Mouse (Mus musculus): ENCODE results near the gene Apbb2. TPM values are rescaled to one million over a fixed set of nuclear protein-coding genes. Genes with fewer than 3 reads are reported as not detected.
A peak's percentile ranks its signal among the peaks of the same experiment; 100 is the strongest.

The Apbb2 gene
- polyA plus RNA-seq, 1 experiment from 2014 or later = 30.9 TPM

- Histone ChIP-seq H3K36me3 (ENCODE audit: control insufficient read depth, insufficient read depth, low read length) (no peaks in the 10 kb centered on the region), H3K4me2 (ENCODE audit: low read length) (no peak overlapping the region), H3K27me3 (ENCODE audit: control insufficient read depth, insufficient read depth, low read length) (no peaks in the 10 kb centered on the region), H3K4me1 (ENCODE audit: control insufficient read depth in 2 of 2, insufficient read depth in 2 of 2, low read length in 2 of 2) (peaks cover 31 to 46% of the 10 kb centered on the region in 2 experiments), H3K9ac (ENCODE audit: low read length) (no peak overlapping the region), H3K4me3 (ENCODE audit: control insufficient read depth in 1 of 2, insufficient read depth in 1 of 2, low read depth in 1 of 2, low read length in 2 of 2) (no peak overlapping the region), H3K27ac (replicated peaks in 1 of 2; ENCODE audit: control insufficient read depth in 1 of 2, insufficient read depth in 1 of 2, low read depth in 2 of 2, low read length in 2 of 2) (no peak overlapping the region), H3K9me3 (ENCODE audit: control insufficient read depth, low read length) (no peaks in the 10 kb centered on the region)
- WGBS = 88% methylated on average over 5 of the region's 5 CpGs
- no peak for ATAC-seq (ENCODE audit: insufficient number of reproducible peaks, insufficient read depth, low FRiP score, low read depth)
Observed at GRCm38 (mm10) chr5:66611361-66611760, 7.2 kb downstream of the Apbb2 start.

GRCm38 (mm10) chr5:66610270-66610669 lies 8.3 kb downstream of the Apbb2 start:
- H3K4me1 ChIP-seq (ENCODE audit: control insufficient read depth in 2 of 2, insufficient read depth in 2 of 2, low read length in 2 of 2) = peaks cover 31 to 47% of the 10 kb centered on the region in 2 experiments
- WGBS = 85% methylated on average over 12 of the region's 12 CpGs
- no peak overlapping the region for H3K4me3 ChIP-seq (ENCODE audit: control insufficient read depth in 1 of 2, insufficient read depth in 1 of 2, low read depth in 1 of 2, low read length in 2 of 2)
- no peaks in the 10 kb centered on the region for H3K9me3 ChIP-seq (ENCODE audit: control insufficient read depth, low read length)
- H3K36me3 ChIP-seq (ENCODE audit: control insufficient read depth, insufficient read depth, low read length) = no peaks in the 10 kb centered on the region
- no peaks in the 10 kb centered on the region for H3K27me3 ChIP-seq (ENCODE audit: control insufficient read depth, insufficient read depth, low read length)
- no peak overlapping the region for H3K4me2 ChIP-seq (ENCODE audit: low read length)
- ATAC-seq (ENCODE audit: insufficient number of reproducible peaks, insufficient read depth, low FRiP score, low read depth) = no peak
- no peak overlapping the region for H3K9ac ChIP-seq (ENCODE audit: low read length)
- H3K27ac ChIP-seq (replicated peaks in 1 of 2; ENCODE audit: control insufficient read depth in 1 of 2, insufficient read depth in 1 of 2, low read depth in 2 of 2, low read length in 2 of 2) = no peak overlapping the region

- Histone ChIP-seq H3K4me3 (ENCODE audit: control insufficient read depth in 1 of 2, insufficient read depth in 1 of 2, low read depth in 1 of 2, low read length in 2 of 2) (no peak overlapping the region), H3K36me3 (ENCODE audit: control insufficient read depth, insufficient read depth, low read length) (no peaks in the 10 kb centered on the region), H3K27me3 (ENCODE audit: control insufficient read depth, insufficient read depth, low read length) (no peaks in the 10 kb centered on the region), H3K4me2 (ENCODE audit: low read length) (peak overlapping the region; percentile 28; the same call in 1 of the 2 replicates), H3K9ac (ENCODE audit: low read length) (no peak overlapping the region), H3K4me1 (ENCODE audit: control insufficient read depth in 2 of 2, insufficient read depth in 2 of 2, low read length in 2 of 2) (peaks cover 27 to 46% of the 10 kb centered on the region in 2 experiments), H3K27ac (replicated peaks in 1 of 2; ENCODE audit: control insufficient read depth in 1 of 2, insufficient read depth in 1 of 2, low read depth in 2 of 2, low read length in 2 of 2) (peak overlapping the region; percentile 31 to 59; a peak in 3 of 4 replicates), H3K9me3 (ENCODE audit: control insufficient read depth, low read length) (no peaks in the 10 kb centered on the region)
- 16% methylated on average over 7 of the region's 7 CpGs for WGBS
- no peak for ATAC-seq (ENCODE audit: insufficient number of reproducible peaks, insufficient read depth, low FRiP score, low read depth)
Observed at GRCm38 (mm10) chr5:66609306-66609705, 9.3 kb downstream of the Apbb2 start.

- Histone ChIP-seq H3K9ac (ENCODE audit: low read length) (no peak overlapping the region), H3K4me2 (ENCODE audit: low read length) (no peak overlapping the region), H3K27ac (replicated peaks in 1 of 2; ENCODE audit: control insufficient read depth in 1 of 2, insufficient read depth in 1 of 2, low read depth in 2 of 2, low read length in 2 of 2) (no peak overlapping the region), H3K4me1 (ENCODE audit: control insufficient read depth in 2 of 2, insufficient read depth in 2 of 2, low read length in 2 of 2) (peaks cover 21 to 47% of the 10 kb centered on the region in 2 experiments), H3K9me3 (ENCODE audit: control insufficient read depth, low read length) (no peaks in the 10 kb centered on the region), H3K4me3 (ENCODE audit: control insufficient read depth in 1 of 2, insufficient read depth in 1 of 2, low read depth in 1 of 2, low read length in 2 of 2) (no peak overlapping the region), H3K27me3 (ENCODE audit: control insufficient read depth, insufficient read depth, low read length) (no peaks in the 10 kb centered on the region), H3K36me3 (ENCODE audit: control insufficient read depth, insufficient read depth, low read length) (no peaks in the 10 kb centered on the region)
- no peak for ATAC-seq (ENCODE audit: insufficient number of reproducible peaks, insufficient read depth, low FRiP score, low read depth)
- 79% methylated on average over 10 of the region's 10 CpGs for WGBS
Observed at GRCm38 (mm10) chr5:66607801-66608200, 10.8 kb downstream of the Apbb2 start.

GRCm38 (mm10) chr5:66607201-66607600 lies 11.4 kb downstream of the Apbb2 start:
- H3K9me3 ChIP-seq (ENCODE audit: control insufficient read depth, low read length) = no peaks in the 10 kb centered on the region
- no peaks in the 10 kb centered on the region for H3K27me3 ChIP-seq (ENCODE audit: control insufficient read depth, insufficient read depth, low read length)
- no peak overlapping the region for H3K27ac ChIP-seq (replicated peaks in 1 of 2; ENCODE audit: control insufficient read depth in 1 of 2, insufficient read depth in 1 of 2, low read depth in 2 of 2, low read length in 2 of 2)
- ATAC-seq (ENCODE audit: insufficient number of reproducible peaks, insufficient read depth, low FRiP score, low read depth) = no peak
- no peak overlapping the region for H3K4me3 ChIP-seq (ENCODE audit: control insufficient read depth in 1 of 2, insufficient read depth in 1 of 2, low read depth in 1 of 2, low read length in 2 of 2)
- H3K4me1 ChIP-seq (ENCODE audit: control insufficient read depth in 2 of 2, insufficient read depth in 2 of 2, low read length in 2 of 2) = peaks cover 26 to 53% of the 10 kb centered on the region in 2 experiments
- no peak overlapping the region for H3K4me2 ChIP-seq (ENCODE audit: low read length)
- WGBS = 73% methylated on average over 4 of the region's 4 CpGs
- H3K36me3 ChIP-seq (ENCODE audit: control insufficient read depth, insufficient read depth, low read length) = no peaks in the 10 kb centered on the region
- H3K9ac ChIP-seq (ENCODE audit: low read length) = no peak overlapping the region

GRCm38 (mm10) chr5:66605636-66606035 lies 12.9 kb downstream of the Apbb2 start:
- no peaks in the 10 kb centered on the region for H3K9me3 ChIP-seq (ENCODE audit: control insufficient read depth, low read length)
- no peak overlapping the region for H3K4me3 ChIP-seq (ENCODE audit: control insufficient read depth in 1 of 2, insufficient read depth in 1 of 2, low read depth in 1 of 2, low read length in 2 of 2)
- H3K9ac ChIP-seq (ENCODE audit: low read length) = no peak overlapping the region
- H3K36me3 ChIP-seq (ENCODE audit: control insufficient read depth, insufficient read depth, low read length) = no peaks in the 10 kb centered on the region
- 79% methylated on average over 11 of the region's 11 CpGs for WGBS
- peaks cover 26 to 53% of the 10 kb centered on the region in 2 experiments for H3K4me1 ChIP-seq (ENCODE audit: control insufficient read depth in 2 of 2, insufficient read depth in 2 of 2, low read length in 2 of 2)
- no peak overlapping the region for H3K27ac ChIP-seq (replicated peaks in 1 of 2; ENCODE audit: control insufficient read depth in 1 of 2, insufficient read depth in 1 of 2, low read depth in 2 of 2, low read length in 2 of 2)
- no peaks in the 10 kb centered on the region for H3K27me3 ChIP-seq (ENCODE audit: control insufficient read depth, insufficient read depth, low read length)
- no peak overlapping the region for H3K4me2 ChIP-seq (ENCODE audit: low read length)
- ATAC-seq (ENCODE audit: insufficient number of reproducible peaks, insufficient read depth, low FRiP score, low read depth) = no peak

- WGBS = 71% methylated on average over 4 of the region's 4 CpGs
- H3K4me2 ChIP-seq (ENCODE audit: low read length) = no peak overlapping the region
- H3K9me3 ChIP-seq (ENCODE audit: control insufficient read depth, low read length) = no peaks in the 10 kb centered on the region
- H3K36me3 ChIP-seq (ENCODE audit: control insufficient read depth, insufficient read depth, low read length) = no peaks in the 10 kb centered on the region
- H3K27ac ChIP-seq (replicated peaks in 1 of 2; ENCODE audit: control insufficient read depth in 1 of 2, insufficient read depth in 1 of 2, low read depth in 2 of 2, low read length in 2 of 2) = peak overlapping the region in 1 of 2 experiments; percentile 50; a peak in 1 of 4 replicates
- no peak overlapping the region for H3K9ac ChIP-seq (ENCODE audit: low read length)
- peaks cover 18 to 44% of the 10 kb centered on the region in 2 experiments for H3K4me1 ChIP-seq (ENCODE audit: control insufficient read depth in 2 of 2, insufficient read depth in 2 of 2, low read length in 2 of 2)
- no peak overlapping the region for H3K4me3 ChIP-seq (ENCODE audit: control insufficient read depth in 1 of 2, insufficient read depth in 1 of 2, low read depth in 1 of 2, low read length in 2 of 2)
- no peaks in the 10 kb centered on the region for H3K27me3 ChIP-seq (ENCODE audit: control insufficient read depth, insufficient read depth, low read length)
- ATAC-seq (ENCODE audit: insufficient number of reproducible peaks, insufficient read depth, low FRiP score, low read depth) = no peak
Observed at GRCm38 (mm10) chr5:66604423-66604822, 14.2 kb downstream of the Apbb2 start.

GRCm38 (mm10) chr5:66603746-66604145 lies 14.8 kb downstream of the Apbb2 start:
- ATAC-seq (ENCODE audit: insufficient number of reproducible peaks, insufficient read depth, low FRiP score, low read depth) = no peak; the same call in 1 of the 2 replicates
- Histone ChIP-seq H3K27ac (replicated peaks in 1 of 2; ENCODE audit: control insufficient read depth in 1 of 2, insufficient read depth in 1 of 2, low read depth in 2 of 2, low read length in 2 of 2) (peak overlapping the region; percentile 48 to 50; a peak in 3 of 4 replicates), H3K9ac (ENCODE audit: low read length) (no peak overlapping the region), H3K9me3 (ENCODE audit: control insufficient read depth, low read length) (no peaks in the 10 kb centered on the region), H3K4me1 (ENCODE audit: control insufficient read depth in 2 of 2, insufficient read depth in 2 of 2, low read length in 2 of 2) (peaks cover 15 to 39% of the 10 kb centered on the region in 2 experiments), H3K4me3 (ENCODE audit: control insufficient read depth in 1 of 2, insufficient read depth in 1 of 2, low read depth in 1 of 2, low read length in 2 of 2) (no peak overlapping the region), H3K4me2 (ENCODE audit: low read length) (peak overlapping the region; percentile 45), H3K36me3 (ENCODE audit: control insufficient read depth, insufficient read depth, low read length) (no peaks in the 10 kb centered on the region), H3K27me3 (ENCODE audit: control insufficient read depth, insufficient read depth, low read length) (no peaks in the 10 kb centered on the region)
- WGBS = 30% methylated on average over 8 of the region's 8 CpGs

All from heart, embryonic 14.5 days (tissue).